Mouse (Mus musculus) thymus, postnatal 0 days (tissue): ENCODE data around the gene Rhoq. TPM values are rescaled to one million over a fixed set of nuclear protein-coding genes. Genes with fewer than 3 reads are reported as not detected.

Experiments
- DNase-seq: peaks from one replicate; pipeline ENCODE4 v3.0.0-alpha.2; 2015; ENCODE audit warnings: low spot score
- polyA plus RNA-seq: library from polyadenylated mRNA; unstranded; fragments of >200 nt; fragmentation: Nextera tagmentation; extraction: Ambion mirVana; gene quantifications from 2 replicates; pipeline ENCODE4 v1.2.1, GENCODE M21; 2015

The Rhoq gene
- polyA plus RNA-seq = 3.1 and 3.8 TPM in 2 replicates

GRCm38 (mm10) chr17:86962894-86963585, at the start of gene Rhoq:
TSS of gene Rhoq (plus strand) at chr17:86963082.
- DNase-seq = peak; percentile 49

- no peak for DNase-seq
Observed at GRCm38 (mm10) chr17:86915540-86915939, 47.3 kb upstream of the Rhoq start.

- no peak for DNase-seq
Observed at GRCm38 (mm10) chr17:86917048-86917447, 45.8 kb upstream of the Rhoq start, which contains the start of gene Tmem247. TSS of gene Tmem247 (plus strand) at chr17:86917348.

- peak; percentile 33 for DNase-seq
Observed at GRCm38 (mm10) chr17:86918786-86919185, 44.1 kb upstream of the Rhoq start.

GRCm38 (mm10) chr17:86919729-86920128, 43.2 kb upstream of the Rhoq start:
- no peak for DNase-seq

- no peak for DNase-seq
Observed at GRCm38 (mm10) chr17:86924679-86925078, 38.2 kb upstream of the Rhoq start.

- no peak for DNase-seq
Observed at GRCm38 (mm10) chr17:86926836-86927235, 36.0 kb upstream of the Rhoq start.

- no peak for DNase-seq
Observed at GRCm38 (mm10) chr17:86929355-86929754, 33.5 kb upstream of the Rhoq start.

GRCm38 (mm10) chr17:86929981-86930380, 32.9 kb upstream of the Rhoq start:
- DNase-seq = no peak

- no peak for DNase-seq
Observed at GRCm38 (mm10) chr17:86932896-86933295, 30.0 kb upstream of the Rhoq start.

GRCm38 (mm10) chr17:86937064-86937463, 25.8 kb upstream of the Rhoq start:
- no peak for DNase-seq

- peak; percentile 57 for DNase-seq
Observed at GRCm38 (mm10) chr17:86937497-86938155, 25.3 kb upstream of the Rhoq start.

GRCm38 (mm10) chr17:86938683-86939082, 24.2 kb upstream of the Rhoq start:
- DNase-seq = no peak

GRCm38 (mm10) chr17:86942112-86942511, 20.8 kb upstream of the Rhoq start:
- no peak for DNase-seq

GRCm38 (mm10) chr17:86943158-86943557, 19.7 kb upstream of the Rhoq start:
- DNase-seq = no peak

- DNase-seq = no peak
Observed at GRCm38 (mm10) chr17:86946078-86946477, 16.8 kb upstream of the Rhoq start.

- no peak for DNase-seq
Observed at GRCm38 (mm10) chr17:86947840-86948796, 14.8 kb upstream of the Rhoq start, which contains the start of gene Atp6v1e2. TSS of gene Atp6v1e2 (minus strand) at chr17:86947897.

GRCm38 (mm10) chr17:86948801-86949200, 14.1 kb upstream of the Rhoq start:
- no peak for DNase-seq

GRCm38 (mm10) chr17:86957239-86957638, 5.6 kb upstream of the Rhoq start:
- no peak for DNase-seq

GRCm38 (mm10) chr17:86957968-86958367, 4.9 kb upstream of the Rhoq start:
- peak; percentile 81 for DNase-seq

GRCm38 (mm10) chr17:86961301-86961841, 1.5 kb upstream of the Rhoq start:
- no peak for DNase-seq
